Mouse (Mus musculus): ENCODE results near the gene Nupl1. TPM values are rescaled to one million over a fixed set of nuclear protein-coding genes. Genes with fewer than 3 reads are reported as not detected.

Nupl1 gene
- polyA plus RNA-seq, 1 experiment = not detected

DNA sequence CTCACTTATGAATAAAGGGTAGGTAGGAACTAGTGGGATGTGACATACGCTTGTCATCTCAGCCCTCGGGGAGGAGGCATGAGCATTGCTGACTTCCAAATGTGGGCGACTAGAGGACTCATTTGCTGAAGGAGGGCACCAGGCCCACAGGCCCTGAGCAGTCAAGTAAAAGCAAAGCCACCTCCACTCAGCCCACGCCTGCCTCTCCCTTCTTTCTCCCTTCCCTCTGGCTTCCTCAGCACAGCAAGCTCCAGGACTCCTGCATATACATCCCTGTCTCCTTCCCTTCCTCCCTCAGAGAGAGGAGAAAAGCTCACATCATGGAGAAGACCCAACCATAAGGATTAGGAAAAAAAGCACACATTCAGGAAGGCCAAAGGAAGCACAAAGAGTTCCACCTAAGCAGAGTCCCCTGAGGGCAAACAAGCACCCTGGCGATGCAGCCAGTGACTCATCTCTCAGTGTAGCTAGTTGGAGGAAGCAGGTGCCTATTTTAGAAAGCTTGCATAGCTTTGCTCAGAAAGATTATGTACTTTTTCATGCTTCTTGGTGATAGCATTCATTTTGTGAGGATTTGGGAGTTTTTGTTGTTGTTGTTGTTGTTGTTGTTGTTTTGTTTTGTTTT lies 62.9 kb downstream of the Nupl1 start:
- no peak for TF ChIP-seq GATA1 (IDR thresholded peaks at IDR 0.05; ENCODE audit: low read length)

DNA sequence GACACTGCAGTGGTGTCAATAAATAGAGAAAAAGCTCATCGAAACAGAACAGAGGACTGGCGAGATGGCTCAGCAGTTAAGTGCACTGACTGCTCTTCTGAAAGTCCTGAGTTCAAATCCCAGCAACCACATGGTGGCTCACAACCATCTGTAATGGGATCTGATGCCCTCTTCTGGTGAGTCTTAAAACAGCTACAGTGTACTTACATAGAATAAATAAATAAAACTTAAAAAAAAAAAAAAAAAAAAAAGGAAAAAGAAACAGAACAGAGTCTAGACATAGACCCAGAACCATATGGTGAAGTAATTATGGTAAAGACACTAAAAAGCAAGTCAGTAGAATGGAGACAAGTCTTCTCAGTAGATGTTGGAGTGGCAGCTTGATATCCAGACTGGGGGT lies 69.9 kb downstream of the Nupl1 start:
- no peak for TF ChIP-seq GATA1 (IDR thresholded peaks at IDR 0.05; ENCODE audit: low read length)

- TF ChIP-seq GATA1 (IDR thresholded peaks at IDR 0.05; ENCODE audit: low read length) = no peak
Measured at GRCm38 (mm10) chr14:60178571-60178955, 72.7 kb downstream of the Nupl1 start.

GRCm38 (mm10) chr14:60177614-60178570 lies 73.3 kb downstream of the Nupl1 start:
- no peak for TF ChIP-seq GATA1 (IDR thresholded peaks at IDR 0.05; ENCODE audit: low read length)

DNA sequence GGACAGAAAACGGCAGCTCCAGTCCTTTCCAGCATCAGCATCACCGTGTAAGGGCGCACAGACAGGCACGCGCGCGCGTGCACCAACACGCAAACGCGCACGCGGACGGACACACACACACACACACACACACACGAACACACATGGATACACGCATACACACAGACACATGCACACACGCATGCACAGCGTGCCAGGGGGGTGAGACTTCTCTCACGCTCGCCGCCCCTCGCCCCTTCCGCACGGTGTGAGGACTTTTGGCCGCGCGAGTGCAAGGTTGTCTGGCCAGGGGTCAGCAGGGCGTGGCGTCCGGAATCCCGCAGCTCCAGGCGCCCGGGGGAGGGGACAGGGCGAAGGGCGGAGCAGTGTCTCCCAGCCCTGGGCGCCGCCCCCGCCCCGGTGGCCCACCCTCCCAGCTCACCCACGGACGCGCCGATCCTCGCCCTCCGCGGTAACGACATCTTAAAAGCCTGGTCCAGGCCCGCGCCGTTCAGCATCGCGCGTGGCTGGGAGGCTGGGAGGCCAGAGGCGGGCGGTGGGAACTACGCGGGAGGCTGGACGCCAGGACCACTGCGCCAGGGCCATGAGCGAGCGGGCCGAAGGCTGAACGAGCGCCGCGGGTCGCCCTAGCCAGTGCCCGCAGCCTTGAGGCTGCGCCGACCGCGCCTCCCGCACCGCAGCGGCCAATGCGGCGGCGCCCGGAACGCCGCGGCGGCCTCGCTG lies 74.2 kb downstream of the Nupl1 start:
- no peak for TF ChIP-seq GATA1 (IDR thresholded peaks at IDR 0.05; ENCODE audit: low read length)

- TF ChIP-seq GATA1 (IDR thresholded peaks at IDR 0.05; ENCODE audit: low read length) = no peak
Measured at GRCm38 (mm10) chr14:60176469-60176890, 74.8 kb downstream of the Nupl1 start.

- TF ChIP-seq GATA1 (IDR thresholded peaks at IDR 0.05; ENCODE audit: low read length) = no peak
Measured at GRCm38 (mm10) chr14:60172286-60173055, 78.8 kb downstream of the Nupl1 start.

GRCm38 (mm10) chr14:60170845-60171610 lies 80.2 kb downstream of the Nupl1 start:
- no peak for TF ChIP-seq GATA1 (IDR thresholded peaks at IDR 0.05; ENCODE audit: low read length)

DNA sequence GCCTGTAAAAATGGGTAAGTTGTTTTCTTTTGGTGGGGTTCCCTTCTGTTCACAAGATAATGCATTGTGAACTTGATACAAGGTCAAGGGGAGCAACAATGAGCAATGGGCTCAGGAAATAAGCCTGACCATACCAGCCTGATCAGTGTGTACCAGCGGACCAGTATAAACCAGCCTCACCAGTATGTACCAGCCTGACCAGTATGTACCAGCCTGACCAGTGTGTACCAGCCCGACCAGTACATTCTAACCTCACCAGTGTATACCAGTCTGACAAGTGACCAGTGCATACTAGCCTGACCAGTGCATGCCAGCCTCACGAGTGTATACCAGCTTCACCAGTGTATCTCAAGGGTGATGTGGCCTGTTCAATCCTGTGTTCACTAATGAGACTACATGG lies 87.9 kb downstream of the Nupl1 start:
- no peak for TF ChIP-seq GATA1 (IDR thresholded peaks at IDR 0.05; ENCODE audit: low read length)

GRCm38 (mm10) chr14:60152373-60152772 lies 98.9 kb downstream of the Nupl1 start:
- no peak for TF ChIP-seq GATA1 (IDR thresholded peaks at IDR 0.05; ENCODE audit: low read length)

GRCm38 (mm10) chr14:60148893-60149292 lies 102.3 kb downstream of the Nupl1 start:
- no peak for TF ChIP-seq GATA1 (IDR thresholded peaks at IDR 0.05; ENCODE audit: low read length)

DNA sequence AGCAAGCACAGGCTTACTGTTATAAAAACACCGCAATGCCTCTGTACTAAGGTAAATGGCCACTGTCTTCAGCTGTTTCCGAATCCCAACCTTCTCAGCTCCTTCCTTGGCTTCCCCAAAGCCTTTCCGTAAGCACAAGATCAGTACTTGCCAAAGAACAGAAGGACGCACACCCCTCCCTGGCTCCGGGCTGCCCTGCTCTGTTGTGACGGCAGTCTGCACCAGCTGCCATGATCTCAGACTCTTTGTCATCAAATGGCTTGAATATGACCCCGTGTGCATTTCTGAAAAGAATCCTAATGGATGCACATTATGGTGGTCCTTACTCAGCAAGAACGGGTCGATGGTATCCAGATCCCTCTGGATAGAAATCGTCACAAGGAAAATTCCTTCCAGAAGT lies 108.0 kb downstream of the Nupl1 start:
- TF ChIP-seq GATA1 (IDR thresholded peaks at IDR 0.05; ENCODE audit: low read length) = no peak

DNA sequence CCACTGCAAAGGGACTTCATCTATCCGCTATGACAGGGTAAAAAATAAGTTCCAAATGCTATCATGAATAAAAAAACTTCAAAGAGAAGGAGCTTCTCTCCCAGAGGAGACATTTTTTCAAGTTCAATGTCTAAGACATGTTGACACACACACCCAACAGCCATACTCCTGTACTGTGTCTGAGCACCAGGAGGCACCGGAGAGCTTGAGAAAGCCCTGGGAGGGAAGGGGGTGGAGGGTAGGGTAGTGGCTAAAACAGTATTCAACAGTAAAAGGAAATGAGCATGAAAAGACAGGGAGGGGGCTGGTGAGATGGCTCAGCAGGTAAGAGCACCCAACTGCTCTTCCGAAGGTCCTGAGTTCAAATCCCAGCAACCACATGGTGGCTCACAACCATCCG lies 112.9 kb downstream of the Nupl1 start:
- TF ChIP-seq GATA1 (IDR thresholded peaks at IDR 0.05; ENCODE audit: low read length) = no peak

- no peak for TF ChIP-seq GATA1 (IDR thresholded peaks at IDR 0.05; ENCODE audit: low read length)
Measured at GRCm38 (mm10) chr14:60137812-60138211, 113.4 kb downstream of the Nupl1 start.

DNA sequence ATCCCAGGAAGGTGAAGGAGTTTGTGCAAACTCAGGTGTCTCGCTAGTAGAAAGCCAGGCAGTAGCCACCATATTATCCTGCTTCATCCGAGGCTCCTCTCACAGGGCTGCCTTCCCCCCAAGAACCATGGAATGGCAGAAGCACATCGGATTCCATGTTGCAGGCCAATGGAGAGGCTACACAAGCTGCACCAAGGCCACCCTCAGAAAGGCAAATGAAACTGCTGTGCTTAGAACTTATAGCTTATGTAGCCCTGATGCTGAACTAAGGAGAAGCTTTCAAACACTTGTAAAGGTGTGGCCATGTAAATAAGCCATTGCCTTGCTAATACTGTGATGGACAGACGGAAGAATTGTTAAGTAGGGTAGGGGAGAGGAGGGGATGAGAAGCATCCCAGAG lies 115.4 kb downstream of the Nupl1 start:
- TF ChIP-seq GATA1 (IDR thresholded peaks at IDR 0.05; ENCODE audit: low read length) = no peak
